Mouse (Mus musculus) urinary bladder, adult 2 months (tissue): Measurements from ENCODE around the gene Samd1. TPM values are rescaled to one million over a fixed set of nuclear protein-coding genes. Genes with fewer than 3 reads are reported as not detected.

ENCODE experiments used
- polyA plus RNA-seq: library from polyadenylated mRNA; depleted of rRNA; stranded (reverse); fragments of >200 nt; gene quantifications from 2 replicates; pipeline ENCODE4 v1.2.3, GENCODE M21; 2012; rRNA removed

The Samd1 gene
- polyA plus RNA-seq, 1 experiment, result 36.0 TPM

Other genes starting within 250 kb of the Samd1 start
- gene Adgrl1, start 97.6 kb upstream of the Samd1 start, polyA plus RNA-seq, result 39.4 and 48.3 TPM in 2 replicates
- gene Gm10644, start 42.5 kb upstream of the Samd1 start, polyA plus RNA-seq, result 0.69 and 0.96 TPM in 2 replicates
- 2.3 and 3.1 TPM in 2 replicates for gene Asf1b, start 42.2 kb upstream of the Samd1 start, polyA plus RNA-seq
- gene Prkaca, start 24.7 kb upstream of the Samd1 start, polyA plus RNA-seq, result 74.4 and 81.2 TPM in 2 replicates
- gene 1700067K01Rik, start 3.8 kb downstream of the Samd1 start, polyA plus RNA-seq, result 0.18 and 0.19 TPM in 2 replicates
- gene 2210011C24Rik, start 14.5 kb downstream of the Samd1 start, polyA plus RNA-seq, result 0.14 and 0.15 TPM in 2 replicates
- gene Palm3, start 23.8 kb downstream of the Samd1 start, polyA plus RNA-seq, result 0.21 and 0.24 TPM in 2 replicates
- gene Il27ra, start 44.9 kb downstream of the Samd1 start, polyA plus RNA-seq, result 2.0 and 2.1 TPM in 2 replicates
- 0.21 and 0.30 TPM in 2 replicates for gene Rln3, start 47.3 kb downstream of the Samd1 start, polyA plus RNA-seq
- gene Gm10643, start 67.5 kb downstream of the Samd1 start, polyA plus RNA-seq, result 2.0 and 2.3 TPM in 2 replicates
- 8.0 and 11.0 TPM in 2 replicates for gene Rfx1, start 69.2 kb downstream of the Samd1 start, polyA plus RNA-seq
- gene Dcaf15, start 107.1 kb downstream of the Samd1 start, polyA plus RNA-seq, result 20.4 and 26.6 TPM in 2 replicates
- 0.66 and 1.1 TPM in 2 replicates for gene Podnl1, start 128.3 kb downstream of the Samd1 start, polyA plus RNA-seq
- 18.5 and 22.3 TPM in 2 replicates for gene Cc2d1a, start 150.3 kb downstream of the Samd1 start, polyA plus RNA-seq
- 0.62 and 0.74 TPM in 2 replicates for gene 4930432K21Rik, start 150.4 kb downstream of the Samd1 start, polyA plus RNA-seq
- 0.13 TPM in 1 of 2 replicates, not detected in the other for gene Nanos3, start 187.5 kb downstream of the Samd1 start, polyA plus RNA-seq
- 8.6 and 9.2 TPM in 2 replicates for gene Zswim4, start 239.4 kb downstream of the Samd1 start, polyA plus RNA-seq